Mouse (Mus musculus) testis, adult 2 months (tissue): ENCODE results near the gene Ankfn1.

Experiments
- CTCF ChIP-seq: fragments of 200-500 bp; IDR thresholded peaks from 2 replicates; pipeline ENCODE4 v1.5.1; 2012; ENCODE audit warnings: low read depth, mild to moderate bottlenecking, inconsistent platforms, low read length, moderate library complexity; ENCODE audit not compliant: control insufficient read depth, insufficient read depth, insufficient replicate concordance
- POLR2A ChIP-seq: fragments of 200-500 bp; IDR thresholded peaks from 2 replicates; pipeline ENCODE4 v1.6.1; 2012; ENCODE audit warnings: low read depth, mild to moderate bottlenecking, inconsistent platforms, low read length, moderate library complexity; ENCODE audit not compliant: control insufficient read depth

DNA sequence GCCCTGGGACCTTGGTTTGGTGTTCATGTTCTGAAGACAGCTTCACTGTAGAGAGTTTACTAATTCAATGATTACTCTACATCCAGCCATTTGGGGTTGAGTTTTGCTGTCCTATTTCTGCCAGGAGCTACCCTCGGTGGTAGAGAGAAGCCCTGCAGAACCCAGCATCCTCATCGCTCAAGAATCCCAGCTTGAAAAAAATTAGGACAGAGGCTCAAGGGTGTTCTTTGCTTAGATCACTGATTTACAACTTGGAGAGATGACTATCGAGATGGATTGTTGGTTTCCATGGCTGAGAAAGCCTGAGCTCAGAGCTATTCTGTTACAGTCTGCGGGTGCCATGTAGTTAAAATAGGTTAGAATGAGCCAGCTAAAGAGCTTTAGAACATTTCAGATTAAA lies 209.2 kb downstream of the Ankfn1 start:
- no peak for TF ChIP-seq POLR2A
- TF ChIP-seq CTCF: no peak
